Mouse (Mus musculus) spleen, adult 2 months (tissue): ENCODE data around the gene Scaf11.

Source experiments
- CTCF ChIP-seq: fragments of 200-500 bp; IDR thresholded peaks from 2 replicates; pipeline ENCODE4 v1.5.1; 2011; ENCODE audit warnings: mild to moderate bottlenecking, inconsistent platforms; ENCODE audit not compliant: insufficient read depth, insufficient read length, insufficient replicate concordance; ENCODE audit errors: extremely low read depth
- POLR2A ChIP-seq: fragments of 200-500 bp; IDR thresholded peaks from 2 replicates; pipeline ENCODE4 v1.6.1; 2011; ENCODE audit warnings: low read depth, low read length, inconsistent platforms

DNA sequence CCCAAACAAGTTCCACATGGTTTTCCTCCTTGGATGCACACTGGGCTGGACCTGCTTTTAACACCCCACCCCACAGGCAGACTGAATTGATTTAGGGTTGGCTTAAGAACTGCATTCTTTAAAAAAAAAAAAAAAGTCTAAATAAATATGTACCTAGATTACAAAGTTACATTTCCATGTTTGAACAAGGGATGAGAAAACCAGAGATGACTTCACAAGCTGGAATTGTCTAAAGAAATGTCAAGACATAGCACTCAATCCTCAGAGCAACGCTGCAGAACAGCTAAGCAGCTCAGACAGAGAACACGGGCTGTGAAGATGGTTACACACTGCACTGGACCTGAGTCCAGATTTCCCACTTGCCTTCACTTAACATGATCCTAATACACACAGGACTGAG is 53.5 kb downstream of the Scaf11 start:
- TF ChIP-seq CTCF (no peak), POLR2A (no peak)
